Mouse (Mus musculus) megakaryocyte, embryonic 14.5 days (primary cell): ENCODE data around the gene Cat.

Experiments
- FLI1 ChIP-seq: IDR thresholded peaks from 2 replicates; pipeline ENCODE4 v1.6.1; 2012; ENCODE audit warnings: low read length, inconsistent platforms, mixed read lengths
- GATA1 ChIP-seq: IDR thresholded peaks from 3 replicates; pipeline ENCODE4 v1.6.1; 2012; ENCODE audit warnings: mixed read lengths, low read length, inconsistent platforms, borderline replicate concordance

DNA sequence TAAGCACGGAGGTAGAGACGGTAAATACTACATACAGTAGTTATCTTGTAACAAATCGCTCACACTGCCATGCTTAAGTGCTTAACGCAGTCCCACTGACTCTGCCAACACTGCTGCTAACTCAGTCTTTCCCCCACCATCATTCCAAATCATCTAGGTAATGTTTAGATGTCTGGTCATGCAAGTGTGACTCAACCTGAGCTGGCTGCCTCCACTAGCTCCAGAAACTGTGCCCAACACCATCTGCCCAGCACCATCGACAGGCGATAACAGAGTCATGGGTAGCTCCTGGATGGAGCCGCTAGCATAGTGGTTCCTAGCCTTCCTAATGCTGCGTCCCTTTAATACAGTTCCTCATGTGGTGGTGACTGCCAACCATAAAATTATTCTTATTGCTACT is 20.4 kb downstream of the Cat start:
- TF ChIP-seq GATA1 (no peak), FLI1 (no peak)
